Mouse (Mus musculus) liver, embryonic 14.5 days (tissue): ENCODE measurements around the gene Arl6ip6.

Experiments
- CTCF ChIP-seq: IDR thresholded peaks from 2 replicates; pipeline ENCODE4 v1.5.1; 2016; ENCODE audit warnings: antibody characterized with exemption, low read depth, control low read depth
- EP300 ChIP-seq: IDR thresholded peaks from 2 replicates; pipeline ENCODE4 v1.6.1; 2016; ENCODE audit warnings: antibody characterized with exemption, low read depth

DNA sequence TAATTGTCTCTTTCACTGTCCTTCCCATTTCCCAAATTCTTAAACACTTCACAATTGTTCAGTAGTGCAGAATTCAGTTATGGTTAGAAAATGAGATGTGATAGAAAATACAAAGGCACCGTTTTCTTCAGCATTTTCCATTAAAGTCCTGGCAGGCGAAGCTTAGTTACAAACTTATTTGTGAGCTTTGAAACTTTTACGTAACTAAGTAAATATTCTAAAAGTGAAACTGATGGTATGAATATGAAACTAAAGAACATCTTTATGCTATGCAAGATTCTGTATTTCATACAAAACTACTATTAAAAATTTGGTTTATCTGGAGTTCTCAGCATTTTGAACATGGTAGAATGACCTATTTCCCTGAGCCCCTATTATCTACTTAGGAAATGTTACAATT is 12.6 kb upstream of the Arl6ip6 start:
- TF ChIP-seq CTCF (no peak), EP300 (no peak)
